Mouse (Mus musculus): ENCODE measurements at regions not wholly inside any gene's neighbourhood (a gene's known extent, or its start where the extent isn't known, plus 50 kb on each side); places are given as distances from the start of the nearest gene placed in this dataset.

GRCm38 (mm10) chr3:21973681-21974080 lies 102.8 kb upstream of the Tbl1xr1 start:
- TF ChIP-seq CTCF (IDR thresholded peaks at IDR 0.05; ENCODE audit: borderline replicate concordance, insufficient read depth, low read length) (no peak), POLR2A (IDR thresholded peaks at IDR 0.05; ENCODE audit: low read depth, low read length) (no peak)

Data from embryonic fibroblast, embryonic 13.5 days (primary cell).